Mouse (Mus musculus): ENCODE results near the gene Rhbdd1. TPM values are rescaled to one million over a fixed set of nuclear protein-coding genes. Genes with fewer than 3 reads are reported as not detected.

Gene Rhbdd1
- polyA plus RNA-seq, 1 experiment = 10.7 TPM

- no peak for TF ChIP-seq CTCF (IDR thresholded peaks at IDR 0.05; ENCODE audit: borderline replicate concordance, insufficient read depth, low read depth, low read length)
- no peak for TF ChIP-seq POLR2A (IDR thresholded peaks at IDR 0.05; ENCODE audit: borderline replicate concordance, insufficient read depth, low read length)
- no peak for DNase-seq
These were observed 58.6 kb downstream of the Rhbdd1 start for GRCm38 (mm10) chr1:82374831-82375358.

DNA sequence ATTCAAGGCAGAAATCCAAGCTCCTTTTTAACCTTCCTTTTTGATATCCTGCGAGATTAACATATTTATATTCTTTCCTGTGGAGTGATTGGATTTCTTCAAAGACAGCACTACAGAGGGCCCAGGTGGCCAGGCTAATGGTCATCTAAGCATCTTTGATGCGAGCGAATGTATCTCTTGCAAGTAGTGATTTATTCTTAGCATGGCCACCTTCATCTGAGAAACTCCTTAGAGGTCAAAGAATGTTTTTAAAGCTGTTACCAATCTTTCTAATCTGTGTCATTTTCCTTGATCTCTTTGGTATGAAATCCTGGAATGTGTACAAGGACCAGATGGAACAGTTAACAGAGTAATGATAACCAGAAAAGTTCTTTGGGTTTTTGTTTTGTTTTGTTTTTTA is 59.2 kb downstream of the Rhbdd1 start:
- Histone ChIP-seq H3K4me3 (replicated peaks; ENCODE audit: insufficient read depth, low read depth, low read length) (no peak overlapping the region), H3K4me1 (ENCODE audit: control insufficient read depth, insufficient read depth, low read length) (no peaks in the 10 kb centered on the region), H3K27me3 (ENCODE audit: control insufficient read depth, insufficient read depth, low read length) (no peaks in the 10 kb centered on the region), H3K27ac (ENCODE audit: insufficient read depth, low read length) (no peak overlapping the region)
- WGBS = 62% methylated on average over 3 of the region's 3 CpGs
- DNase-seq = no peak
- no peak for TF ChIP-seq POLR2A (IDR thresholded peaks at IDR 0.05; ENCODE audit: borderline replicate concordance, insufficient read depth, low read length)
- no peak for TF ChIP-seq CTCF (IDR thresholded peaks at IDR 0.05; ENCODE audit: borderline replicate concordance, insufficient read depth, low read depth, low read length)

More at GRCm38 (mm10) chr1:82374831-82375358, 58.6 kb downstream of the Rhbdd1 start:
- H3K27ac ChIP-seq (ENCODE audit: insufficient read depth, low read length) = no peak overlapping the region
- no peak overlapping the region for H3K4me3 ChIP-seq (replicated peaks; ENCODE audit: insufficient read depth, low read depth, low read length)
- H3K27me3 ChIP-seq (ENCODE audit: control insufficient read depth, insufficient read depth, low read length) = no peaks in the 10 kb centered on the region
- H3K4me1 ChIP-seq (ENCODE audit: control insufficient read depth, insufficient read depth, low read length) = no peaks in the 10 kb centered on the region
- WGBS = 46% methylated on average over 4 of the region's 4 CpGs

- no peak for DNase-seq
- WGBS = 37% methylated on average over 4 of the region's 4 CpGs
- H3K27me3 ChIP-seq (ENCODE audit: control insufficient read depth, insufficient read depth, low read length) = no peaks in the 10 kb centered on the region
- no peak overlapping the region for H3K27ac ChIP-seq (ENCODE audit: insufficient read depth, low read length)
- TF ChIP-seq POLR2A (IDR thresholded peaks at IDR 0.05; ENCODE audit: borderline replicate concordance, insufficient read depth, low read length) = no peak
- TF ChIP-seq CTCF (IDR thresholded peaks at IDR 0.05; ENCODE audit: borderline replicate concordance, insufficient read depth, low read depth, low read length) = 0 out of 2 replicates have a peak, but pooled peaks have one; percentile 4
- H3K4me1 ChIP-seq (ENCODE audit: control insufficient read depth, insufficient read depth, low read length) = no peaks in the 10 kb centered on the region
- no peak overlapping the region for H3K4me3 ChIP-seq (replicated peaks; ENCODE audit: insufficient read depth, low read depth, low read length)
These were observed 65.7 kb downstream of the Rhbdd1 start for GRCm38 (mm10) chr1:82381946-82382345.

- H3K4me1 ChIP-seq (ENCODE audit: control insufficient read depth, insufficient read depth, low read length) = peaks cover 4% of the 10 kb centered on the region; the same call in 1 of the 2 replicates
- DNase-seq = no peak
- no peak overlapping the region for H3K4me3 ChIP-seq (replicated peaks; ENCODE audit: insufficient read depth, low read depth, low read length)
- TF ChIP-seq POLR2A (IDR thresholded peaks at IDR 0.05; ENCODE audit: borderline replicate concordance, insufficient read depth, low read length) = no peak
- no peak for TF ChIP-seq CTCF (IDR thresholded peaks at IDR 0.05; ENCODE audit: borderline replicate concordance, insufficient read depth, low read depth, low read length)
- no peaks in the 10 kb centered on the region for H3K27me3 ChIP-seq (ENCODE audit: control insufficient read depth, insufficient read depth, low read length)
- H3K27ac ChIP-seq (ENCODE audit: insufficient read depth, low read length) = no peak overlapping the region
- 49% methylated on average over 2 of the region's 2 CpGs for WGBS
These were observed 67.9 kb downstream of the Rhbdd1 start for GRCm38 (mm10) chr1:82384106-82384505.

GRCm38 (mm10) chr1:82385054-82385453 is 68.8 kb downstream of the Rhbdd1 start:
- H3K27ac ChIP-seq (ENCODE audit: insufficient read depth, low read length) = 0 out of 2 replicates have a peak overlapping the region, but pooled peaks have one; percentile 30
- no peak for DNase-seq

GRCm38 (mm10) chr1:82385827-82386230 is 69.6 kb downstream of the Rhbdd1 start:
- Histone ChIP-seq H3K4me3 (replicated peaks; ENCODE audit: insufficient read depth, low read depth, low read length) (no peak overlapping the region), H3K4me1 (ENCODE audit: control insufficient read depth, insufficient read depth, low read length) (peaks cover 4% of the 10 kb centered on the region; the same call in 1 of the 2 replicates), H3K27me3 (ENCODE audit: control insufficient read depth, insufficient read depth, low read length) (no peaks in the 10 kb centered on the region), H3K27ac (ENCODE audit: insufficient read depth, low read length) (no peak overlapping the region)
- DNase-seq = no peak
- TF ChIP-seq CTCF (IDR thresholded peaks at IDR 0.05; ENCODE audit: borderline replicate concordance, insufficient read depth, low read depth, low read length) (no peak), POLR2A (IDR thresholded peaks at IDR 0.05; ENCODE audit: borderline replicate concordance, insufficient read depth, low read length) (no peak)
- WGBS = 27% methylated on average over 4 of the region's 4 CpGs

More at GRCm38 (mm10) chr1:82385054-82385453, 68.8 kb downstream of the Rhbdd1 start:
- WGBS = 34% methylated on average over 9 of the region's 9 CpGs
- H3K4me1 ChIP-seq (ENCODE audit: control insufficient read depth, insufficient read depth, low read length) = peaks cover 4% of the 10 kb centered on the region; the same call in 1 of the 2 replicates
- no peak overlapping the region for H3K4me3 ChIP-seq (replicated peaks; ENCODE audit: insufficient read depth, low read depth, low read length)
- no peak for TF ChIP-seq CTCF (IDR thresholded peaks at IDR 0.05; ENCODE audit: borderline replicate concordance, insufficient read depth, low read depth, low read length)
- no peak for TF ChIP-seq POLR2A (IDR thresholded peaks at IDR 0.05; ENCODE audit: borderline replicate concordance, insufficient read depth, low read length)
- H3K27me3 ChIP-seq (ENCODE audit: control insufficient read depth, insufficient read depth, low read length) = no peaks in the 10 kb centered on the region

GRCm38 (mm10) chr1:82386814-82387771 is 70.8 kb downstream of the Rhbdd1 start:
- DNase-seq = no peak
- H3K27ac ChIP-seq (ENCODE audit: insufficient read depth, low read length) = no peak overlapping the region
- peaks cover 4% of the 10 kb centered on the region; the same call in 1 of the 2 replicates for H3K4me1 ChIP-seq (ENCODE audit: control insufficient read depth, insufficient read depth, low read length)
- no peaks in the 10 kb centered on the region for H3K27me3 ChIP-seq (ENCODE audit: control insufficient read depth, insufficient read depth, low read length)
- TF ChIP-seq POLR2A (IDR thresholded peaks at IDR 0.05; ENCODE audit: borderline replicate concordance, insufficient read depth, low read length) = no peak
- H3K4me3 ChIP-seq (replicated peaks; ENCODE audit: insufficient read depth, low read depth, low read length) = no peak overlapping the region
- WGBS = 63% methylated on average over 6 of the region's 6 CpGs
